Mouse (Mus musculus): ENCODE data around the gene Krt73.

DNA sequence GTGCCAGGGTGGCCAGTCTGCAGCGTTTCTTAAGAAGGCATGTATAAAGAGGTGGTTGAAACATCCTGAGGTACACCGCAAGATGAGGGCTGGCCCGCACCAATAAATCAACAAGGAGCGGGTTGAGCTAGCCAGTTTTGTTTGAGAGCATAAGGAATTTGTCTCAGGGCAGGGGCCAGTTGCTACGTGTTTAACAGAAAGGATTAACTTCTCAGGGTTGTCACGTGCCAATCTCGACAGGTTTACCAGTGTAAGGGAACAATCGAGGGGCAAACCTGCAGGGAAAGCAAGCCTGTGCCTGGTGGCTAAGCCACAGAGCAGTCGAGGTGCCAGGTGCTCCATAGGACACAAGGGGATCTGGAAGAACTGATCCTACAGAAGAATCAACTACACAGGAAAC lies 41.0 kb upstream of the Krt73 start:
- TF ChIP-seq CTCF (IDR thresholded peaks at IDR 0.05; ENCODE audit: insufficient read depth, low read depth, low read length) = no peak
- no peak for TF ChIP-seq POLR2A (IDR thresholded peaks at IDR 0.05; ENCODE audit: insufficient read depth, low read depth, low read length)
